Mouse (Mus musculus): ENCODE measurements around the gene Nus1.
A peak's percentile ranks its signal among the peaks of the same experiment; 100 is the strongest.

DNA sequence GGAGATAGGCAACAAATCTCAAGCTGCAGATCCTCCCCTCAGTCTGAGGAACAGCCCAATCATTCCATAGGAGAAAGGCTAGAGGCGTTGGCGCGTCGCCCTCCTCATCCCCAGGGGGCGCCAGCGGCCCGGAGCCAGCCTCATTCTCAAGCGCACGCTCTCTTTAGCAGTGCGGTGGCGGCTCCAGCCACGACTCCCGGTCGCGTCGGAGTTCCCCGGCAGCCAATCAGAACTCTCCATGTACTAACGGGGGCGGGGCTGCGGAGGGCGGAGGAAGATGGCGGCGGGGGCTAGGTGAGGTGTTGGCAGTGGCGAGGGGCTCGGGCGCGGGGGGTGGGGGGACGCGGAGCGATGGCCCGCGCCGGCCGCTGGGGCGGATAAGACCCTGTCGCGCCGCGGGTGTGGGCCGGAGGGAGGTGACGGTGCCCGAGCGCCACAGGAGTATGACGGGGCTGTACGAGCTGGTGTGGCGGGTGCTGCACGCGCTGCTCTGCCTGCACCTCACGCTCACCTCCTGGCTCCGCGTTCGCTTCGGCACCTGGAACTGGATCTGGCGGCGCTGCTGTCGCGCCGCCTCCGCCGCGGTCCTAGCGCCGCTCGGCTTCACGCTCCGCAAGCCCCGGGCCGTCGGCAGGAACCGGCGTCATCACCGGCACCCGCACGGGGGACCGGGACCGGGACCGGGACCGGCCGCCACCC is at the start of gene Nus1:
- TF ChIP-seq TCF12 (IDR thresholded peaks at IDR 0.05; ENCODE audit: insufficient read depth, poor library complexity, severe bottlenecking) (no peak), MYOD1 (IDR thresholded peaks at IDR 0.05; ENCODE audit: control insufficient read depth in 1 of 3, insufficient read length in 2 of 3, low read depth in 2 of 3) (peak in 1 of 3 experiments; percentile 36), POLR2A (IDR thresholded peaks at IDR 0.05; ENCODE audit: insufficient read length, low read depth) (peak; percentile 74), E2F4 (IDR thresholded peaks at IDR 0.05; ENCODE audit: insufficient read depth) (peak; percentile 19), MAX (IDR thresholded peaks at IDR 0.05; ENCODE audit: low read depth) (no peak), MYOG (IDR thresholded peaks at IDR 0.05; ENCODE audit: control insufficient read depth in 1 of 3, insufficient read depth in 1 of 3, insufficient read length in 2 of 3, low read depth in 2 of 3) (no peak), REST (IDR thresholded peaks at IDR 0.05; ENCODE audit: insufficient read depth, insufficient read length) (peak; percentile 23)
